Mouse (Mus musculus) MEL (cell line): ENCODE results near the gene Kin. TPM values are rescaled to one million over a fixed set of nuclear protein-coding genes. Genes with fewer than 3 reads are reported as not detected.

Source experiments
- DNase-seq: peaks from one replicate; pipeline ENCODE4 v3.0.0; 2011; ENCODE audit warnings: low read depth, low spot score
- H3K27ac ChIP-seq: 2 replicates; pipeline ENCODE4 v1.5.1; 2012; ENCODE audit warnings: low read depth, mild to moderate bottlenecking, control low read depth, low read length, moderate library complexity; ENCODE audit not compliant: control insufficient read depth
- H3K27me3 ChIP-seq, 2 experiments: fragments of 150-350 bp in 1 of 2; sonication (generic) in 1 of 2; 2 replicates each; pipeline ENCODE4 v1.6.1; 2012; ENCODE audit warnings: low read length in 2 of 2, mild to moderate bottlenecking in 2 of 2, improper control_type of control experiment in 1 of 2, moderate library complexity in 1 of 2; ENCODE audit not compliant: insufficient read depth in 2 of 2, control insufficient read depth in 1 of 2
- H3K36me3 ChIP-seq, 2 experiments: 2 replicates each; pipeline ENCODE4 v1.6.1; 2012 to 2014; ENCODE audit warnings: low read length in 2 of 2, improper control_type of control experiment in 1 of 2, inconsistent platforms in 1 of 2, mild to moderate bottlenecking in 1 of 2; ENCODE audit not compliant: insufficient read depth in 2 of 2, control insufficient read depth in 1 of 2
- H3K4me1 ChIP-seq, 2 experiments: fragments of 150-350 bp in 1 of 2; sonication (generic) in 1 of 2; 2 replicates each; pipeline ENCODE4 v1.6.1; 2012; ENCODE audit warnings: low read length in 2 of 2, improper control_type of control experiment in 1 of 2, mild to moderate bottlenecking in 1 of 2; ENCODE audit not compliant: insufficient read depth in 2 of 2, control insufficient read depth in 1 of 2
- H3K4me3 ChIP-seq, 2 experiments: fragments of 150-350 bp in 1 of 2; sonication (generic) in 1 of 2; 2 replicates each; pipeline ENCODE4 v1.5.1; 2012; ENCODE audit warnings: low read depth in 2 of 2, low read length in 2 of 2, mild to moderate bottlenecking in 2 of 2, moderate library complexity in 2 of 2, control low read depth in 1 of 2, improper control_type of control experiment in 1 of 2; ENCODE audit not compliant: control insufficient read depth in 1 of 2, insufficient read depth in 1 of 2
- H3K79me2 ChIP-seq: 2 replicates; pipeline ENCODE4 v1.6.1; 2012; ENCODE audit warnings: mild to moderate bottlenecking, low read length, moderate library complexity; ENCODE audit not compliant: control insufficient read depth, poor library complexity, insufficient read depth
- H3K9ac ChIP-seq: 2 replicates; pipeline ENCODE4 v1.6.1; 2012; ENCODE audit warnings: low read depth, mild to moderate bottlenecking, control low read depth, low read length, moderate library complexity; ENCODE audit not compliant: control insufficient read depth, poor library complexity, severe bottlenecking
- H3K9me3 ChIP-seq: fragments of 150-350 bp; sonication (generic); replicated peaks from 2 replicates; pipeline ENCODE4 v1.6.1; 2012; ENCODE audit warnings: mild to moderate bottlenecking, low read length, improper control_type of control experiment, moderate library complexity; ENCODE audit not compliant: insufficient read depth
- BHLHE40 ChIP-seq: IDR thresholded peaks from 2 replicates; pipeline ENCODE4 v1.6.1; 2012; ENCODE audit warnings: low read depth, mild to moderate bottlenecking, inconsistent platforms, low read length, improper control_type of control experiment, borderline replicate concordance
- CTCF ChIP-seq, 3 experiments: IDR thresholded peaks in 2 of 3; conservative IDR thresholded peaks in 1 of 3; 2 replicates each; pipeline ENCODE4 v1.5.1; 2011 to 2012; ENCODE audit warnings: low read length in 3 of 3, low read depth in 2 of 3, mild to moderate bottlenecking in 2 of 3, improper control_type of control experiment in 1 of 3, inconsistent platforms in 1 of 3, mixed read lengths in 1 of 3, moderate library complexity in 1 of 3; ENCODE audit not compliant: control insufficient read depth in 1 of 3, insufficient read depth in 1 of 3, poor library complexity in 1 of 3, severe bottlenecking in 1 of 3
- E2F4 ChIP-seq: IDR thresholded peaks from 2 replicates; pipeline ENCODE4 v1.6.1; 2011; ENCODE audit warnings: low read depth, low read length, improper control_type of control experiment, borderline replicate concordance
- HCFC1 ChIP-seq: IDR thresholded peaks from 2 replicates; pipeline ENCODE4 v1.6.1; 2012; ENCODE audit warnings: low read depth, mild to moderate bottlenecking, inconsistent platforms, low read length, improper control_type of control experiment, moderate library complexity
- MAZ ChIP-seq: IDR thresholded peaks from 2 replicates; pipeline ENCODE4 v1.6.1; 2012; ENCODE audit warnings: low read depth, mild to moderate bottlenecking, inconsistent platforms, low read length, improper control_type of control experiment
- MEF2A ChIP-seq: IDR thresholded peaks from 2 replicates; pipeline ENCODE4 v1.6.1; 2014; ENCODE audit warnings: low read depth, mild to moderate bottlenecking, inconsistent platforms, low read length, improper control_type of control experiment; ENCODE audit not compliant: poor library complexity, insufficient replicate concordance, severe bottlenecking; ENCODE audit errors: extremely low read depth
- TBP ChIP-seq: IDR thresholded peaks from 2 replicates; pipeline ENCODE4 v1.8.0; 2011; ENCODE audit warnings: low read depth, low read length, improper control_type of control experiment
- TCF12 ChIP-seq: IDR thresholded peaks from 2 replicates; pipeline ENCODE4 v1.6.1; 2014; ENCODE audit warnings: low read depth, mild to moderate bottlenecking, inconsistent platforms, low read length, improper control_type of control experiment, moderate library complexity
- ZKSCAN1 ChIP-seq: IDR thresholded peaks from 2 replicates; pipeline ENCODE4 v1.6.1; 2012; ENCODE audit warnings: low read depth, mild to moderate bottlenecking, inconsistent platforms, low read length, improper control_type of control experiment, moderate library complexity
- polyA plus RNA-seq, 2 experiments: library from polyadenylated mRNA; stranded (reverse) in 1 of 2; unstranded in 1 of 2; fragments of >175 nt in 1 of 2; fragments of >200 nt in 1 of 2; gene quantifications; 2 replicates each; pipeline versions ENCODE4 v1.2.1 to v1.2.4; 2012; ENCODE audit warnings: low replicate concordance in 2 of 2, low read depth in 1 of 2; ENCODE audit not compliant: insufficient read length in 2 of 2, insufficient read depth in 1 of 2, missing spikeins in 1 of 2
- total RNA-seq: library from RNA; depleted of rRNA; stranded (reverse); fragments of 300-350 nt; gene quantifications from 2 replicates; pipeline ENCODE4 v1.2.3, GENCODE M21; 2012

The Kin gene
- total and polyA plus RNA-seq, 3 experiments = 25.7 to 33.5 TPM; not detected in 1

- H3K9me3 ChIP-seq = no peaks in the 10 kb centered on the region
- no peak overlapping the region for H3K27ac ChIP-seq
- H3K9ac ChIP-seq = no peak overlapping the region
- peaks cover 2 to 5% of the 10 kb centered on the region in 2 experiments; a peak in 3 of 4 replicates for H3K36me3 ChIP-seq
- TF ChIP-seq CTCF (IDR thresholded peaks at IDR 0.05 in 2 of 3, conservative IDR thresholded peaks at IDR 0.05 in 1 of 3; ENCODE audit: control insufficient read depth in 1 of 3, insufficient read depth in 1 of 3, low read depth in 2 of 3, low read length in 3 of 3, poor library complexity in 1 of 3, severe bottlenecking in 1 of 3) = no peak
- TF ChIP-seq TBP = no peak
- no peak for TF ChIP-seq E2F4
- no peak for TF ChIP-seq ZKSCAN1
- peaks cover 21% of the 10 kb centered on the region for H3K79me2 ChIP-seq
- no peak for DNase-seq
- H3K4me3 ChIP-seq = no peak overlapping the region
- peaks cover 0 to 4% of the 10 kb centered on the region in 2 experiments; a peak in 3 of 4 replicates for H3K4me1 ChIP-seq
- no peaks in the 10 kb centered on the region for H3K27me3 ChIP-seq
Measured at GRCm38 (mm10) chr2:10050878-10051277, 29.5 kb upstream of the Kin start.

- Histone ChIP-seq H3K9me3 (no peaks in the 10 kb centered on the region), H3K27ac (no peak overlapping the region), H3K9ac (no peak overlapping the region), H3K79me2 (peaks cover 14% of the 10 kb centered on the region), H3K27me3 (no peaks in the 10 kb centered on the region), H3K36me3 (peaks cover 4 to 10% of the 10 kb centered on the region in 2 experiments; a peak in 3 of 4 replicates), H3K4me3 (no peak overlapping the region), H3K4me1 (peaks cover 0 to 3% of the 10 kb centered on the region in 2 experiments; a peak in 2 of 4 replicates)
- no peak for TF ChIP-seq HCFC1
- TF ChIP-seq CTCF (IDR thresholded peaks at IDR 0.05 in 2 of 3, conservative IDR thresholded peaks at IDR 0.05 in 1 of 3; ENCODE audit: control insufficient read depth in 1 of 3, insufficient read depth in 1 of 3, low read depth in 2 of 3, low read length in 3 of 3, poor library complexity in 1 of 3, severe bottlenecking in 1 of 3) = no peak
- no peak for TF ChIP-seq TCF12
- DNase-seq = no peak
Measured at GRCm38 (mm10) chr2:10051996-10052395, 28.4 kb upstream of the Kin start.

- H3K4me3 ChIP-seq = no peak overlapping the region
- H3K27me3 ChIP-seq = no peaks in the 10 kb centered on the region
- no peak for TF ChIP-seq BHLHE40
- no peak for TF ChIP-seq MEF2A
- no peak for TF ChIP-seq HCFC1
- TF ChIP-seq MAZ = no peak
- TF ChIP-seq, all 39 proteins: peak for 0
- Histone ChIP-seq H3K79me2 (no peaks in the 10 kb centered on the region; the same call in 1 of the 2 replicates), H3K9me3 (no peaks in the 10 kb centered on the region), H3K27ac (no peak overlapping the region), H3K9ac (no peak overlapping the region), H3K36me3 (peaks cover 0 to 39% of the 10 kb centered on the region in 2 experiments; a peak in 3 of 4 replicates), H3K4me1 (no peaks in the 10 kb centered on the region; a peak in 1 of 4 replicates)
- DNase-seq = no peak
Measured at GRCm38 (mm10) chr2:10058836-10059235, 21.6 kb upstream of the Kin start.
